Mouse (Mus musculus): ENCODE data around the gene Olfr74.
"Not testable (repeated sequence)": the region's sequence is repeated elsewhere in the genome, so short reads cannot be mapped to it uniquely, and the experiment has no call there.

Gene Olfr74

GRCm38 (mm10) chr2:87974563-87974962 is at the start of gene Olfr74:
Gene Olfr74, minus strand, starts transcription at chr2:87974663.
- DNase-seq = no peak

DNA sequence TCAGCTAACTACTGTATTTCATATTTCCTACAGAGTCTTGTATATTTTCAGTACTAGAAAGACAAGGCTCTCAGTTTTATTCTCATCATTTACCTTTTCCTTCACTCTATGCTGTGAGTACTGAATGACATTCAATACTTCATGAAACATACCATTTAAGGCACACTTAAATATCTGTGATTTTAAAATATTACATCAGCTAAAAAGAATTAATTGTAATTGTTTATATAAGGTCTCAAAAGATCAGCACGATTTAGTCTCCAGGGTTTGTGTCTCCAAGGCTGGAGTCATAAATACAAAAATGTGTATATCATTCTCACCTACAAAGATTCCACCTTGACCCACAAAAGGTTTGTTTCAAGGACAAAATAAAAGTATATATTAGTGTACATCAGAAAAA is 48.0 kb upstream of the Olfr74 start, which contains the start of gene Olfr1161:
Gene Olfr1161, plus strand, starts transcription at position 301 of the 400 bp plus-strand sequence.
- not testable (repeated sequence) for DNase-seq

DNA sequence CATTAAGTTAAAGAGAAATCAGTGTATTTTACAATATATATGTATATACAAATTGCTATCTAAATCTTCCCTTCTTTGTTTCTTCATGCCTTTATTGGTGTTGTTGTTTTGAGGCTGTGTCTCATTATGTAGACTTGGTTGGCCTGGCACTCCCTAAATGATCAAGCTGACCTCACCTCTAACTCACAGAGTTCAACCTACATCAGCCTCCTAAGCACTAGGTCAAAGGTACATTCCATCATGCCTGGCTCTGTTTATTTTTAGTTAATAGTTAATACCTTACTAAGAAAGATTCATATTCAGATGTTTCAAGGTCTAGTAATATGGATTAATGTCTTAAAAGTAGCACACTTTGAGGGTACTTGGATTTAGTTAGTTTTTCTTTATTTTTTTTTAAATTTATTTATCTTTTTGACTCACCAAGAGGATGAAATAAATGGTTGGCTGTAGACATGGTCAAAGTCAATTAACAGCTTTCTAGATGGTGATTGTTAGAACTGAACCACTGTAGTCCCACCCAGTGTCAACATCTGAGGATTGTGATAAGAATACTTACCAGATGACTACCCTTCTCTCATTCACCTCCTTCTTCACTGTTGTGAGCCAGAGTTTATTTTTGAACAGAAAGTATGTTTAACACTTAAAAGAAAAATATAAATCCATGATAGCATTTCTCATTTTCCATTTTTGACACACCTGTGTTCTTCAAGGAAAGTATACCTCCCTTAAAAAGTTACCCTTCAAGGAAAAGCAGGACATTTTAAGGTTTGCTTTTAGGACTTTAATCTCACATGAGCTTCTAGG is 33.3 kb upstream of the Olfr74 start, which contains the start of gene Olfr1160:
Gene Olfr1160, minus strand, starts transcription at position 754 of the 804 bp plus-strand sequence.
- DNase-seq = no peak

DNA sequence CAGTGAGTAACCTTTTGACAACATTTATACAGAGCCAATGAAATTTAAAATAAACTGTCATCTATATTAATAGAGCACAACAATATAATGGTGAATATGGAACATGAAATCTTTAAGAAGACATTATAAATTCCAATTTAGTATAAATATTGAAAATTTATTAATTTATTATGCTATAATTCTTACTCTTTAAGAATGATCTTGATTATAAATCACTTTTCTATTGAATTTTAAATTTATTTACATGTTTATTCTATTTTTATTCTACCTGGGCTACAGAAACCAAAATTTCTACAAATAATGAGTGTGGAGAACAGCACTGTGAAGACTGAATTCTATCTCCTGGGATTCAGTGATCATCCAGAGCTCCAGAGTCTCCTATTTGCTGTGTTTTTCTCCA is 15.3 kb upstream of the Olfr74 start, which contains the start of gene Olfr1158:
Gene Olfr1158, plus strand, starts transcription at position 301 of the 400 bp plus-strand sequence.
- no peak for DNase-seq

- DNase-seq = no peak
Measured at GRCm38 (mm10) chr2:87968199-87968598, 6.3 kb downstream of the Olfr74 start, which contains the start of gene Olfr1157. Gene Olfr1157, minus strand, starts transcription at chr2:87968299.

GRCm38 (mm10) chr2:87953000-87953399 is 21.5 kb downstream of the Olfr74 start, which contains the start of gene Olfr1156:
Gene Olfr1156, minus strand, starts transcription at chr2:87953100.
- no peak for DNase-seq

- no peak for DNase-seq
Measured at GRCm38 (mm10) chr2:87945037-87945436, 29.4 kb downstream of the Olfr74 start, which contains the start of gene Olfr1155. Gene Olfr1155, minus strand, starts transcription at chr2:87945137.
